Mouse (Mus musculus) liver, adult 2 months (tissue): Measurements from ENCODE around the gene Inpp5k.
A peak's percentile ranks its signal among the peaks of the same experiment; 100 is the strongest.

Experiments used
- CTCF ChIP-seq: fragments of 200-500 bp; IDR thresholded peaks from 2 replicates; pipeline ENCODE4 v1.5.1; 2011; ENCODE audit warnings: low read depth, low read length, control low read depth
- POLR2A ChIP-seq: fragments of 200-500 bp; IDR thresholded peaks from 2 replicates; pipeline ENCODE4 v1.6.1; 2011; ENCODE audit warnings: low read length, control low read depth; ENCODE audit not compliant: insufficient read depth; ENCODE audit errors: extremely low read depth

DNA sequence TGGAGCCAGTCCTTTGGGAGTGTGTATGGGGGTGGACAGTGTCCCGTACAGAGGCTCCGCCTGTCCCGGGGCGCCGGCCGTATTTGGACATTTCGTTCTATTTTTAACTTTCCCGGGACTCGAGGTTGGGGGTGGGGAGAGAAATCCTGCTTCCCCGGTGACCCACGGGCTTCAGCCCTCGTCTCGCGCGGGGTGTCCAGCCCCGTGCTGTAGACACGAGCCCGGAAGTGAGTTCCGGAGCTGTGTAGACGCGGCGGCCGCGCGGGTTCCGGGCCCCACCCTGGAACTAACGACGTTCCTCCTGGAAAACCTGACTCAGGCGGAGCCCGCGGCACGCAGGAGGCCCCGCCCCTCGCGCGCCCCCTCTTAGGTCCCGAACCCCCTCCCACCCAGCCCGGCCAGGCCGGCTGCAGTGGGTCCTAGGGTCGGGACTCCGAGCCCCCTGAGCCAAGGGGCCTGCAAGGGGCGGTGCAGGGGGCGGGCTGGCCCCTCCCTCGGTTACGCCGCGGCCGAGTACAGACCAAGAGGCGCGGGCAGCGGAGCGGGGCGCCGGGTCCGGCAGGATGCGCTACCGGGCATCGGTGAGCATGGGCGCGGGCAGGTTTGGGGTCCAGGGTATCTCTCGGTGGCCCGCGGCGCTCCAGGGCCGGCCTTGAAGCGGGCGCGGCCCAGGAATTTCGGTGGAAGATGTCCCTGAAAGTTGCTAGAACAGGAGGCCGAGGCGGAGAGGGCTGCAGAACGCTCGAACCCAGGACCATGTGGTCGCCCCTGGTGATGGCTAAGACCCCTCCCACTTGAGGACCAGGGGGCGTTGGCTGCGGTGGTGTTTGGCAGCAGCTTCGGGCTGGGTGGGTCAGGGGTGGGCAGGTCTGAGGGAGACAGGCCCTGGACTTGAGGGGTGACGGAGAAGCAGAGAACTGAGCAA is 25.1 kb downstream of the Inpp5k start:
- TF ChIP-seq CTCF (no peak), POLR2A (0 out of 2 replicates have a peak, but pooled peaks have one; percentile 29)
